Comparison of ENCODE assay signal across 10 mouse cellular contexts in the genomic region with DNA sequence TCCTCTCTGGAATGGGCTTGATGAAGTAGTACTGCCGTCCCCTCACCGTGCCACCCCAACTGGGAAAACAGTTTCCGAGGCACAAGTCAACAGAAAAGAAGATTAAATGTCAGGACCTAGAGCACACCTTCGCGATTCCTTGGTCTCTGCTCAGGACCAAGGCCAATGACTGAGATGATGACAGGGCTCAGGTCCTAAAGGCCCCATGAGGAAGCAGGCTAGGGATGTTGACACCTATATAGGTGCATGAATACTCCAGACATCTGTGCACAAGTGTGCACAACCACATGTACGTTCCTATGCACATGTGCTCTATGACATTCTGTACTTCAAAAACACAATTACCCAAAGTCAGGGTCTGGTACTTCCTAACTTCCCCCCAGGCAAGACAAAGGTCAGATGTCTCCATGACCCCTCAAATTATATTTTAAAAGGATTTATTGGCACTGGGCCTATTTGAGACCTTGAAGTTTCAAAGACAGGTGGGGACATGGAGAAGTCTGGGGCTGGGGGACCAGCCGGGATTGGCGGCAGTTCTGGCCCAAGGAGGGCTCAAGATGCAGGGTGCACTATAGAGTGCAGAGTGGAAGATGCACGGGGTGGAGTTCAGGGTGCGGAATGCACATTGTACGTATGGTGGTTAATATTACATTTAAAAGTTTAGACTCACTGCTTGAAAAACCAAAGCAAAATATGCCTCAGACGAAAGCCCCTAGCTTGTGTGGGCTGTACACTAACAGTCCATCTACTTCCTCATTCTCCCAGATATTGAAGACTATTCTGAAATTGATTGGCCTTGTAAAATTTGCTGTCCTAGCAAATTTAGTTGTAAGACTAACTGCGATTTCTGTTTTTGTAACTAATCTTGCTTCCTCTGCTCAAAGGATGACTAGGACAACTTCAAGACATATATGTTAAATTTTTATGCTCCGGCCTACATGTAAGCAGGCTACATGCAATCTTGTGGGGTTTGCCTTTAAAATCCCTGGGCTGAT. TPM values are rescaled to one million over a fixed set of nuclear protein-coding genes. Genes with fewer than 3 reads are reported as not detected.
DNase-seq lines count a peak whose midpoint lies in the region; ATAC-seq and TF ChIP-seq lines count a peak whose summit lies in the region.
"Had no signal": no experiment of that assay in that cellular context is flagged by ENCODE, and none has a peak within 500 bp of the region (broad histone marks: within the 10 kb centered on the region; RNA-seq: fewer than 3 reads in every experiment).

No protein-coding gene starts in this region.

- TF ChIP-seq EP300 in heart, adult 2 months (IDR thresholded peaks at IDR 0.05; ENCODE audit: insufficient read depth, low read depth, low read length): no peak

- intact Hi-C loops in heart, adult 2 months (cut with DNase I): loop anchor here (10.0 kb wide), 1 partner anchor 59 kb away; a partner anchor contains a TSS

- 91% methylated on average over 14 of the region's 14 CpGs for WGBS in heart, adult 2 months
- WGBS in forebrain, embryonic 11.5 days: 85% methylated on average over 14 of the region's 14 CpGs
- 76% methylated on average over 14 of the region's 14 CpGs for WGBS in liver, embryonic 12.5 days (ENCODE audit: insufficient replicate concordance)

- H3K9me3 ChIP-seq in forebrain, embryonic 11.5 days (ENCODE audit: control insufficient read depth, low read length): no peaks in the 10 kb centered on the region
- no peaks in the 10 kb centered on the region for H3K9me3 ChIP-seq in liver, embryonic 12.5 days (replicated peaks)

- H3K4me2 ChIP-seq in forebrain, embryonic 11.5 days (ENCODE audit: low read depth, low read length, severe bottlenecking): peak overlapping the region; percentile 86
- peak overlapping the region; percentile 86 for H3K4me2 ChIP-seq in liver, embryonic 12.5 days

- peak overlapping the region; percentile 92; the same call in 1 of the 2 replicates for H3K27ac ChIP-seq in heart, adult 2 months
- H3K27ac ChIP-seq in forebrain, embryonic 11.5 days (ENCODE audit: low read depth, low read length): peak overlapping the region; percentile 93
- H3K27ac ChIP-seq in liver, embryonic 12.5 days: peak overlapping the region; percentile 77; the same call in 1 of the 2 replicates

- no peak overlapping the region for H3K9ac ChIP-seq in heart, adult 2 months (ENCODE audit: low read depth, low read length)
- H3K9ac ChIP-seq in forebrain, embryonic 11.5 days (ENCODE audit: low read length): peak overlapping the region; percentile 97
- H3K9ac ChIP-seq in liver, embryonic 12.5 days: peak overlapping the region; percentile 68

- H3ac ChIP-seq in C2C12 (ENCODE audit: control insufficient read depth, insufficient read length, low read depth): no peak overlapping the region

- TF ChIP-seq POLR2A in heart, adult 2 months (IDR thresholded peaks at IDR 0.05; ENCODE audit: insufficient read depth, low read depth, low read length): no peak

- no peak for DNase-seq in heart, adult 2 months
- no peak for DNase-seq in heart, adult 8-10 months (ENCODE audit: low spot score)
- no peak for DNase-seq in forebrain, embryonic 11.5 days (ENCODE audit: low spot score)
- DNase-seq in retina, embryonic 14.5 days (ENCODE audit: low spot score): no peak
- DNase-seq in frontal cortex, postnatal 10 days (ENCODE audit: low spot score in 2 of 2): no peak
- DNase-seq in ovary, adult 18-20 months (ENCODE audit: low spot score): no peak

- no peak for TF ChIP-seq CTCF in heart, adult 2 months (IDR thresholded peaks at IDR 0.05)
- no peak for TF ChIP-seq CTCF in C2C12 (IDR thresholded peaks at IDR 0.05; ENCODE audit: control insufficient read depth, insufficient read depth, insufficient read length)

- H3K79me2 ChIP-seq in heart, adult 2 months (replicated peaks; ENCODE audit: control insufficient read depth, insufficient read depth, low read length): no peaks in the 10 kb centered on the region
- H3K79me2 ChIP-seq in C2C12 (ENCODE audit: control insufficient read depth, insufficient read depth): no peaks in the 10 kb centered on the region

- H3K79me3 ChIP-seq in C2C12 (ENCODE audit: low read depth): no peaks in the 10 kb centered on the region

- H3K27me3 ChIP-seq in heart, adult 2 months (ENCODE audit: control insufficient read depth, insufficient read depth, low read length): peaks cover 1% of the 10 kb centered on the region; the same call in 1 of the 2 replicates
- H3K27me3 ChIP-seq in C2C12 (ENCODE audit: control insufficient read depth, insufficient read depth, insufficient read length): peaks cover 10% of the 10 kb centered on the region
- no peaks in the 10 kb centered on the region; the same call in 1 of the 2 replicates for H3K27me3 ChIP-seq in forebrain, embryonic 11.5 days (ENCODE audit: control insufficient read depth, insufficient read depth, low read length)
- H3K27me3 ChIP-seq in liver, embryonic 12.5 days (replicated peaks): peaks cover 39% of the 10 kb centered on the region

- H3K4me1 ChIP-seq in heart, adult 2 months (ENCODE audit: control insufficient read depth, insufficient read depth, low read length): no peaks in the 10 kb centered on the region
- peaks cover 9% of the 10 kb centered on the region for H3K4me1 ChIP-seq in forebrain, embryonic 11.5 days (replicated peaks; ENCODE audit: control insufficient read depth, insufficient read depth, low read length)
- H3K4me1 ChIP-seq in liver, embryonic 12.5 days: peaks cover 26% of the 10 kb centered on the region

- ATAC-seq in forebrain, embryonic 11.5 days (replicated peaks; ENCODE audit: low FRiP score): no peak
- no peak for ATAC-seq in liver, embryonic 12.5 days

- peak overlapping the region; percentile 91 for H3K4me3 ChIP-seq in heart, adult 2 months
- H3K4me3 ChIP-seq in C2C12 (ENCODE audit: insufficient read depth, poor library complexity, severe bottlenecking): peak overlapping the region; percentile 45
- H3K4me3 ChIP-seq in forebrain, embryonic 11.5 days (ENCODE audit: low read depth, low read length): peak overlapping the region; percentile 68
- H3K4me3 ChIP-seq in liver, embryonic 12.5 days: peak overlapping the region; percentile 66

- no peaks in the 10 kb centered on the region for H3K36me3 ChIP-seq in heart, adult 2 months (ENCODE audit: control insufficient read depth, insufficient read depth, low read length)
- no peaks in the 10 kb centered on the region for H3K36me3 ChIP-seq in C2C12 (ENCODE audit: control insufficient read depth, insufficient read depth)
- no peaks in the 10 kb centered on the region for H3K36me3 ChIP-seq in forebrain, embryonic 11.5 days (ENCODE audit: control insufficient read depth, insufficient read depth, low read length)
- H3K36me3 ChIP-seq in liver, embryonic 12.5 days: no peaks in the 10 kb centered on the region

TF ChIP-seq in C2C12, 6 proteins besides CTCF, POLR2A, EP300 and RAD21:
- TF ChIP-seq USF1 (IDR thresholded peaks at IDR 0.05; ENCODE audit: low read depth): no peak
- TF ChIP-seq CEBPB (IDR thresholded peaks at IDR 0.05; ENCODE audit: low read depth): no peak
- no peak for TF ChIP-seq MAX (IDR thresholded peaks at IDR 0.05)
- no peak for TF ChIP-seq MYOD1 (IDR thresholded peaks at IDR 0.05; ENCODE audit: control insufficient read depth, insufficient read length, low read depth)
- no peak for TF ChIP-seq MYOG (IDR thresholded peaks at IDR 0.05; ENCODE audit: control insufficient read depth, extremely low read depth, insufficient read length)
- no peak for TF ChIP-seq FOSL1 (IDR thresholded peaks at IDR 0.05; ENCODE audit: insufficient read depth, low read length, poor library complexity, severe bottlenecking)

RNA-seq across cellular contexts. Expression of a gene that starts 3.1 kb away (rescaled TPM):
- total RNA-seq in heart, adult 2 months (2021): 1 to 10 TPM in 1 of 2 experiments, under 1 TPM in 1; 0.60 to 1.1 TPM
- polyA plus RNA-seq in heart, adult 2 months (2012; rRNA removed): 1.8 and 2.0 TPM in 2 replicates
- total RNA-seq in heart, adult 8-10 months (2022): 1 to 10 TPM in 1 of 4 experiments, under 1 TPM in 3; 0.41 to 1.2 (median 0.67) TPM
- 0.30 TPM for polyA plus RNA-seq in C2C12 (2012; fragmentation: generic; extraction: Trizol)
- polyA plus RNA-seq in forebrain, embryonic 11.5 days (2014; fragmentation: Nextera tagmentation; extraction: Ambion mirVana): 3.2 TPM in 2 replicates
- polyA plus RNA-seq in liver, embryonic 12.5 days (2016; fragmentation: Nextera tagmentation; extraction: Ambion mirVana): 0.50 and 0.55 TPM in 2 replicates

RNA-seq across cellular contexts. Expression of a gene that starts 6.4 kb away (rescaled TPM):
- 1 to 10 TPM; 1.2 to 2.3 TPM for total RNA-seq in heart, adult 2 months (2021)
- 0.94 and 1.1 TPM in 2 replicates for polyA plus RNA-seq in heart, adult 2 months (2012; rRNA removed)
- 1 to 10 TPM; 1.8 to 4.7 (median 3.3) TPM for total RNA-seq in heart, adult 8-10 months (2022)
- under 0.01 TPM for polyA plus RNA-seq in C2C12 (2012; fragmentation: generic; extraction: Trizol)
- polyA plus RNA-seq in forebrain, embryonic 11.5 days (2014; fragmentation: Nextera tagmentation; extraction: Ambion mirVana): 3.6 and 4.2 TPM in 2 replicates
- 0.10 and 0.18 TPM in 2 replicates for polyA plus RNA-seq in liver, embryonic 12.5 days (2016; fragmentation: Nextera tagmentation; extraction: Ambion mirVana)
- total RNA-seq: hematopoietic stem cell, adult 5-6 weeks had no signal

RNA-seq across cellular contexts. Expression of a gene that starts 42.4 kb away (rescaled TPM):
- total RNA-seq in heart, adult 2 months (2021): not detected
- not detected in 2 replicates for polyA plus RNA-seq in heart, adult 2 months (2012; rRNA removed)
- not detected for total RNA-seq in heart, adult 8-10 months (2022)
- not detected for polyA plus RNA-seq in C2C12 (2012; fragmentation: generic; extraction: Trizol)
- not detected in 2 replicates for polyA plus RNA-seq in forebrain, embryonic 11.5 days (2014; fragmentation: Nextera tagmentation; extraction: Ambion mirVana)
- not detected in 2 replicates for polyA plus RNA-seq in liver, embryonic 12.5 days (2016; fragmentation: Nextera tagmentation; extraction: Ambion mirVana)
- total RNA-seq: hematopoietic stem cell, adult 5-6 weeks had no signal
- polyA plus RNA-seq: Patski had no signal

RNA-seq across cellular contexts. Expression of a gene that starts 46.5 kb away (rescaled TPM):
- not detected for total RNA-seq in heart, adult 2 months (2021)
- polyA plus RNA-seq in heart, adult 2 months (2012; rRNA removed): not detected in 2 replicates
- total RNA-seq in heart, adult 8-10 months (2022): not detected
- not detected for polyA plus RNA-seq in C2C12 (2012; fragmentation: generic; extraction: Trizol)
- polyA plus RNA-seq in forebrain, embryonic 11.5 days (2014; fragmentation: Nextera tagmentation; extraction: Ambion mirVana): 0.17 TPM in 1 of 2 replicates, not detected in the other
- polyA plus RNA-seq in liver, embryonic 12.5 days (2016; fragmentation: Nextera tagmentation; extraction: Ambion mirVana): not detected in 2 replicates
- polyA plus RNA-seq: Patski had no signal

RNA-seq across cellular contexts. Expression of a gene that starts 57.1 kb away (rescaled TPM):
- total RNA-seq in heart, adult 2 months (2021): 10 to 100 TPM; 12.0 to 12.3 TPM
- 29.5 and 37.6 TPM in 2 replicates for polyA plus RNA-seq in heart, adult 2 months (2012; rRNA removed)
- 10 to 100 TPM in 3 of 4 experiments, 1 to 10 TPM in 1; 8.9 to 18.2 (median 13.7) TPM for total RNA-seq in heart, adult 8-10 months (2022)
- polyA plus RNA-seq in C2C12 (2012; fragmentation: generic; extraction: Trizol): 68.9 TPM
- polyA plus RNA-seq in forebrain, embryonic 11.5 days (2014; fragmentation: Nextera tagmentation; extraction: Ambion mirVana): 167 and 178 TPM in 2 replicates
- 64.3 and 66.7 TPM in 2 replicates for polyA plus RNA-seq in liver, embryonic 12.5 days (2016; fragmentation: Nextera tagmentation; extraction: Ambion mirVana)
